Mouse (Mus musculus): Measurements from ENCODE around the gene Ngrn.

The Ngrn gene
- long read RNA-seq, experiment 1, transcript Ngrn-201 (3 exons, 1,317 nt), result major isoform, 21 of 42 reads
- long read RNA-seq, experiment 1, transcript Ngrn-202 (2 exons, 1,709 nt), result major isoform, 21 of 42 reads
- long read RNA-seq, experiment 1, partial matches to known transcripts, result 0 of 42 reads
- long read RNA-seq, experiment 1, other reads (novel, unspliced or antisense), result 0 of 42 reads
- long read RNA-seq, experiment 2, transcript Ngrn-201 (3 exons, 1,317 nt), result minor isoform, 24 of 55 reads
- long read RNA-seq, experiment 2, transcript Ngrn-202 (2 exons, 1,709 nt), result major isoform, 30 of 55 reads
- long read RNA-seq, experiment 2, partial matches to known transcripts, result 0 of 55 reads
- long read RNA-seq, experiment 2, other reads (novel, unspliced or antisense), result 1 of 55 reads

DNA sequence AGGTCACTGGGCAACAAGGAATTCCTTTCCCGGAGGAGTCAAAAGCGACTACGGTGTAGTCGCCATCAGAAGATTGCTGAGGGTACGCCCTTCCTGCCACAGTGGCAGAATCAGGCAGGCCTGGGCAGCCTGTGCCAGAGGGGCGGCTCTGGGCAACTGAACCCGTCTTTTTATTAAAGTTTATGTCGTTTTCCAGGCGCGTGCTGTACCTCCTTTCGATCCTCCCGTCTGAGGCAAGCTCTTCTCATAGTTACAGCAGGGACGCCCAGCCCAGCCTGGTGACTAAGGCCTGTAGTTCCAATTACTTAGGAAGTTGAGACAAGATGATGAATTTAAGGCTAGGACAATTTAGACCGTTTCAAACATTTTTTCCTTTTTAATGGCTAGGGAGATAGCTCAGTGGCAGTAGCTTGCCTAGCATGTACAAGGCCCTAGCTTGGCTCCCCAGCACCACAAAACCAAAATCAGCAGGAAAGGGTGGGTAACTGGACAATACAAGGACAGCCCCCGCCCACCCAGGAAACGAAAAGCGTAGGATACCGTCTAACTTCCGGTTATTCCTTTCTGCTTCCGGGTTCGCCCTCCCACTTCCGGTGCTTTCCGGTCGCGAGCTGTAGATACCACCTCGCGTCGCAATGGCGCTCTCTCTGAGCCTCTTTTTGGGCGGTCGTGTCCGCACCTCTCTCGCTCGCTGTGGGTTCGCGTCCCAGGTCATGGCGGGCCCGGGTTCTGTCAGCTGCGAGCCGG is at the start of gene Ngrn:
Gene Ngrn, plus strand, starts transcription at position 591 of the 747 bp plus-strand sequence.
- intact Hi-C loops (cut with DNase I), result no loop called here

DNA sequence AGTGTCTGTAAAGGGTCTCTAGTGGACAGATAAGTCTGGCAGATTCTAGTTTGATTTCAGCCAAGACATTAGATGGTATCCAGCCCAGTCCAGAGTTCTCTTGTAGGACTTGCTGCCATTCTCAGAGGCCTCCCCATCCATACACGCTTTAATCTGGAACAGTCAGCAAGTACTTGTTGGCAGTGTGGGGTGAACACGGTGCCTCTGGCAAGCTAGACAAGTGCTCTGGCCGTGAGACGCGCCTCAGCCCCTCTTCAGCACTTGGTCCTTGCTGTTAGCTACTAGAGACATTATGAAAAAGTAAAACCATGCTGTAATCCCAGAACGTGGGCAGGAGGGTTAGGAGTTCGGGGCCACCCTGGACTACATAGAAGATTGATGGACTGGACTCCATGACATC is 47.4 kb upstream of the Ngrn start:
- intact Hi-C loops (cut with DNase I), result no loop called here

DNA sequence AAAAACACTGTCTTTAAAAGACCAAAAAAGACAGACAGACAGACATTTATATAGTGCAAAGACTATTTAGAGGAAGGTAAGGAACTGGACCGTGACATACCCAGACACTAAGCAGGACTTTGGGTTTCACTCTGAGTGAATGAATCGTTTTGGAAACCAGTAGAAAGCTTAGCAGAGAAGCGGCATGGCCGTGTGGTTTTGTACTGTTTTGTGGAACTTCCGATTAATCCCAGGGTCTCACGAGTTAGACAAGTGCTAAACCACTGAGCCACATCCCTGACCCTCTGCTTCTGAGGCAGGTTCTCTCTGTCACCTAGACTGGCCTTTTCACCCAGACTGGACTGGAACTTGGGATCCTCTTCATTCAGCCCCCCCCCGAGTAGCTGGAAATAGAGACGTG is 46.6 kb upstream of the Ngrn start:
- intact Hi-C loops (cut with DNase I), result no loop called here

DNA sequence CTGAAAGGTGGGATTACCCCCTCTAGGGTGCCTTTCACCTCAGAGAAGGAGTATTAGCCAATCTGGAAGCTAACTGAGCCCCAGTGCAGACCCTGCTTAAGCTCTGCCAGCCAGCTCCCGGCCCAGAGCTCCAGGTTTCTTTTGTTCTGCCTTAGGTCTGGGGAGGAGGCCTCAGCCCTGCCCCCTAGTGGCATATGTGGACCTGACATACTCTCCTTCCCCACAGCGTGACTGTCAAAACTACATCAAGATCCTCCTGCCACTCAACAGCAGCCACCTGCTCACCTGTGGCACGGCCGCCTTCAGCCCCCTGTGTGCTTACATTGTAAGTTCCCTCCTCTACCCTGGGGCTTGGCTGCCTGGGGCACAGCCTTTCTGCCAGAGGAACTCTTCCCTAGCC is 45.6 kb upstream of the Ngrn start:
- intact Hi-C loops (cut with DNase I), result loop anchor here (5.0 kb wide), 1 partner anchor 58 kb away; no protein-coding TSS in a partner anchor

DNA sequence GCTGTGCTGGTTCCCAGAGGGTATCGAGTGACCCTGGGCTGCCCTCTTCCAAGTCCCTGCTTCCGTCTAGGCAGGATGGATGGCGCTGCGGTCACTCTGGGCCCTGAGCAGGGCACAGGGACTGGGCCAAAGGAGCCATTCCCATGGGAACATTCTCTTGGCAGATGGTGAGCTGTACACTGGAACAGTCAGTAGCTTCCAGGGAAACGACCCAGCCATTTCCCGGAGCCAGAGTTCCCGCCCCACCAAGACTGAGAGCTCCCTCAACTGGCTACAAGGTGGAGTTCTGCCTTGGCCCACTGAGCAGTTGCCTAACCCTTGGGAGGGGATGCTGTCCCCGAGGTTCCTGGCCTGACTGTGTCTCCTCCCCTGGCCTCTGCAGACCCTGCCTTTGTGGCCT is 44.4 kb upstream of the Ngrn start:
- intact Hi-C loops (cut with DNase I), result loop anchor here (5.0 kb wide), 1 partner anchor 59 kb away; no protein-coding TSS in a partner anchor

DNA sequence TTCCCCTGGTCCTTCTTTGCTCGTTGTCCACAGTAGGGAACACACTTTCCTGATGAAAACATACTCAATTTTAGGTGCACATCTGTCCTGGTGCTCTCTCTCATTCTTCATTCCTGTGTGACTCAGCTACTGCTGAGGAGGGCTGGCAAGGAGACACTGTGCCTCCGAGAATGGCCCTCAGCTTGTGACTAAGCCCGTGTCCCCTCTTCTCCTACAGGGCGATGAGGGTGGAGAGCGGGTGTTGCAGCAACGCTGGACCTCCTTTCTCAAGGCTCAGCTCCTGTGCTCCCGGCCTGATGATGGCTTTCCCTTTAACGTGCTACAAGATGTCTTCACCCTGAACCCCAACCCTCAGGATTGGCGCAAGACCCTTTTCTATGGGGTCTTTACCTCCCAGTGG is 42.3 kb upstream of the Ngrn start:
- intact Hi-C loops (cut with DNase I), result loop anchor here (5.0 kb wide), 1 partner anchor 61 kb away; no protein-coding TSS in a partner anchor

DNA sequence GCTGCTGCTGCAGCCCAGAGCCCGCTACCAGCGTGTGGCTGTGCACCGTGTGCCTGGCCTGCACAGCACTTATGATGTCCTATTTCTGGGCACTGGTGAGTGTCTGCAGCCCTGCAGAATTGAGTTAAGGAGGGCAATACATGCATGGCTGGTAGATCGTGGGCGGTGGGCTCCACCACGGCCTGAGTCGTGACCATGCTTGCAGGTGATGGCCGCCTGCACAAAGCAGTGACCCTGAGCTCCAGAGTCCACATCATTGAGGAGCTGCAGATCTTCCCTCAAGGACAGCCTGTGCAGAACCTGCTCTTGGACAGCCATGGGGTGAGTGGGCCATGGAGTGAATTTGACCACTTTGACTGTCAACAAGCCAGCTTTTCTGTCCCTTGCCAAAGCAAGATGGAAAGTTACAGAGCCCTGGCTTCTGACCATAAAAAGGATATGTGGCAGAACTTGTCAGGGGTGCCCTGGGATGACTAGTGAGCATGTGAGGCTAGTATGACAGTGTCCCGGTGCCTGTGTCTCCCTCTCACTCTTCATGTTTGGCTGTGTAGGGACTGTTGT is 40.7 kb upstream of the Ngrn start:
- intact Hi-C loops (cut with DNase I), result no loop called here

DNA sequence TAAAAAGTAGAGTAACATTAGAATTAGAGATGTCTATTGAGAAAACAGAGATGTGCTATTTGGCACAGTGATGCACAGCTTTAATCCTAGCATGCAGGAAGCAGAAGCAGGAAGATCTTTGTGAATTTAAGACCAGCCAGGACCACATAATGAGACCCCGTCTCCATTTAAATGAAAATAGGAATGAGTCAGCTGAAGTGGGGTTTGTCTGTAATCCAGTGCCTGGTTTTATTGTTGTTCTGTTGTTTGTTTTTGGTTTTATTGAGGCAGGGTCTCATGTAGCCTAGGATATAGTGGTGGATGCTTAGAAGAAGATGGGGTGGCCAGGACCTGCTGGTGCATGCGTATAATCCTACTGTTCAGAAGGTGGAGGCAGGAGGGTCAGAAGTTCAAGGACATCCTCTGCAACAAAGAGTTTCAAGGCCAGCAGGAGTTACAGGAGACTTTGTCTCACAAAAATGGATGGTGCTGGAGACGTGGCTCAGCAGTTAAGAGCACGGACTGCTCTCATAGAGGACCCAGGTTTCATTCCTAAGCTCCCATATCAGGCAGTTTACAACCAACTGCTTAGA is 39.8 kb upstream of the Ngrn start:
- intact Hi-C loops (cut with DNase I), result no loop called here

DNA sequence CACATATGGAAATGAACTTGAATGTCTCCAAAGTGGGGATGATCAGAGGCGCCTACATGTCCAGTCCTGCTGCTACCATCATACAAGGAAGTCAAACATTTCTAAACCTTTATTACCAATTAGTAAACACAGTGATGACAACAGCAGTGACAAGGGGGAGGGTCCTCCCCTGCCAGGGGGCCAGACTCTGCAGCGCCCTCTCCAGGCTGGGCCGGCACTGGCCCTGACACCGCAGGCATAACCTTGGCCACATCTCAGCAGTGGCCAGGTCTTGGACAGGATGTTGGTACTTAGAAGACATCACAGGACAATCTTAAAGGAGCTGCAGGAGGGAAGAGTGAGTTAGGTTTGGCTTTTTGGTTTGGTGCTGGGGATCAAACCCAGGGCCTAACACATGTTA is 34.0 kb upstream of the Ngrn start:
- intact Hi-C loops (cut with DNase I), result no loop called here

DNA sequence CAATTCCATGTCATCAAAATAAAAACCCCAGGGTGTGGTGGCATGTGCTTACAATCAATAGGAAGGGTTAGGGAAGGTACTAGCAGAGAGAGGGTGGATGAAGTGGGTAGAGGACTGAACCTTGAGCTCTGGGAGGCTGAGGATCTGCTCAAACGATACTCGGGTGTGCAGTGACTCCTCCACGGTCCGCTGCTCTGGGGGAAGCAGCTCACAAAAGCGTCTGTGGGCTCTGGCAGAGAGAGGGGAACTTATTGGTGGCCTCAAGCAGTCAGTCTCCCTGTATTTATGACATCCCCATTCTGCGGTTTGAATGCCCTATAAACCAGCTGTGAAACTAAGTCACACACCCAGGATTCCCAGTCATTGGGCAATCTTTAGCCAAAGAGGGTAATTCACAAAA is 30.8 kb upstream of the Ngrn start:
- intact Hi-C loops (cut with DNase I), result no loop called here

DNA sequence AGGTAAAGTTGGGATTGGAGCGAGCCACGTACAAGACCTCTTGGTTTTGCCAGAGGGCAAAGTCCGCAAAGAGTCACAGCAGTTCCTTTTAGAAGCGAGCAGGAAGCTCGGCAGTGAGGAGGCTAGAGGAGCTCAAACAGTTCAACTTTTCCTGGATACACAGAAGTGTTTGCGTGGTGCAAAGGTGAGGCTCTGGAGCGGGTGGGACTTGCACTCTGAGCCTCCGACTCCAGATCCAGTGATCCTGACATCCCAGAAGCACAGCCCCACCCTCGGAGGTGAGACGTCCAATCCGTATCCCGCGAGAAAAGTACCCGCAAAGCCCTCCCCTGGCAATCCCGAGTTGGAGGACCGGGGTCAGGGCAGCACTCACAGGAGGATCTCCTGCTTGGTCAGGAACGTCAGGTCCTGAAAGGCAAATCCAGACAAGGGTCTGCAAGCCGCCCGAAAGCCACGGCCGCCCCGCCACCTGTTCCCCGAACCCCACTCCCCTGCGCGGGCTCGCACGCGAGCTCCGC is 29.0 kb upstream of the Ngrn start:
- intact Hi-C loops (cut with DNase I), result no loop called here

DNA sequence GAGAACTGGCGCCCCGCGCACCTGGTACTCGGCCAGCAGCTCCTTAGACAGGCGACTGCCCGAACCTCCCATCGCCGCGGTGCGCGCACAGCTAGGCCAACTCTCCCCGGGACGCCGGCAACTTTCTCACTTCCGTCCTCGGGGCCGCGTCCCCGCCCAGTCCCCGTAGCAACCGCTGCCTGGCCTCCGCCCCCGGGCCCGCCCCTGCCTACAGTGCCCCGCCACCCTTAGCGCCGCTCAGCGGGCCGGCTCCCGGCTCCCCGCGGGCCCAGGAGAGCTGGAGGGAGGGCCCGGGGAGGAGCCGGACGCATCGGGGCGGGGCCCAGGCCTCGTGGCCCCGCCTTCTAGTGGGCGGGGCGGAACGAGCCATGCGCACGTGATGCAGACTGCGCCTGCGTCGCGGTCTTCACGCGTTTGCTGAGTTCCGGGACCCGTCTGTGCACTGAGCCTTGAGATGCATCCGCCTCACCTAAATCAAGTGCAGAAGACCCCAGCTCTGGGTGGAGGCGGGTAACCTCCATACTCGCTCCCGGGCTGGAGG is 28.5 kb upstream of the Ngrn start, which contains the start of the genes Cib1 and Gdpgp1:
Gene Cib1, minus strand, starts transcription at position 325 of the 541 bp plus-strand sequence.
Gene Gdpgp1, plus strand, starts transcription at position 377 of the 541 bp plus-strand sequence.
- intact Hi-C loops (cut with DNase I), result no loop called here

DNA sequence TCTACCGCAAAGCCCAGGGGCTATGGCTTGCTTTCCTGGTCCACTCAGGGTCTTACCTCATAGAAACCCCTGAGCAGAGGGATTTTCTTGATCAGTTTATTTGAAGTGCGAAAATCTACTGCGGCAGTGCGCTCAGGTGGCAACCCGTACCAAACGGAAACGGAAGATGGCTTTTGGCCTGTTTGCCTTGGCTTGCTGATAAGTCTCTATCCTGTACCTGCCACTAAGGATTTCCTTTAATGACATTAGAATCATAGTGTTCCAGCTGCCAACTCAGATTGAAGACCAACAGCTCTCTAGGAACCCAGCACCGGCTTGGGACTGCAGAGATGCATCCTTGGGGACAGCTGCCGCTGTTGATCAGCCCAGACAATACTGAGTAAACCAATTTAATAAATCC is 27.2 kb upstream of the Ngrn start:
- intact Hi-C loops (cut with DNase I), result no loop called here

DNA sequence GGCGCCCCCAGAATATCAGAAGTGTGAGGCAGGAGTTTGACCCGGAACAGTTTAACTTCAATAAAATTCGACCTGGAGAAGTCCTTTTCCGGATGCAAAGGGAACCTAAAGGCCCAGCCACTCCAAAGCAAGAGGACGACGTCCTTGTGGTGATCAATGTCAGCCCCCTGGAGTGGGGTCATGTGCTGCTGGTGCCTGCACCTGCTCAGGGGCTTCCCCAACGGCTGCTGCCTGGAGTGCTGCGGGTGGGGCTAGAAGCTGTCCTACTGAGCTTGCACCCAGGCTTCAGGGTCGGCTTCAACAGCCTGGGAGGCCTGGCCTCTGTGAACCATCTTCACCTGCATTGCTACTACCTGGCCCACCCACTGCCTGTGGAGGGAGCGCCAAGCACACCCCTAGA is 22.5 kb upstream of the Ngrn start:
- intact Hi-C loops (cut with DNase I), result no loop called here

DNA sequence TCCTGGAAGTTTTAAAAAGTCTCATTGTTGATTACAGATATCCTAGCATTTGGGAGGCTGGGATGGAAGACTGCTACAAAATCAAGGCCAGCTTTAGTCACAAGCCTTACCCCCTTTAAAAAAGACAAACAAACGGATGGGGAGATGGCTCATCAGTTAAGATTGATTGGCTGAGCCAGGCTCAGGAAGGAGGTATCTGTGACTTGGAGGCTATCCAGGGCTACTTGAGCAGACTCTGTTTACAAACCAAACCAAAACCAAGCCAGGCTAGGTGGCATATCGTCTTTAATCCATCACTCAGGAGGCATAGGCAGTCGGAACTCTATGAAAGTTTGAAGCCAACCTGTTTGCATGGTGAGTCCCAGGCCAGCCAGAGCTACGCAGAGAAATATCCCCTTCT is 19.4 kb upstream of the Ngrn start:
- intact Hi-C loops (cut with DNase I), result no loop called here

DNA sequence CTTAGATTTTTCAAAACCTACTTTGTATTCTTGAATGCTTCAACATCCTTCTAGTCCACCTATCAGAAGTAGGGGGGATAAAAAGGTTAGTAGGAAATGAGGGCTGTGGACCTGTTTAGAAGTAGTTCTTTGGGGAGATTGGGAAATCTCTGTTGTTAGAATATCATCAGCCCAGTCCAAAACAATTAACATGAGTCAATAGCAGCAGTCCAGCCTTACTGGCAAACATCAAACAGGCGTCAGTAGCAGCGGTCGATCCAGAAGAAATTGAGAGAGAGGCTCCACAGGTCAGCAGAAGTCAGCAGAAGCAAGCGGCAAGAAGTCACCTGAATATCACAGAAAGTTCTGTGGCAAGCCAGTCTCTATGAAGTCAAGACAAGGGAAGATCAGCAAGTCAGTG is 16.2 kb upstream of the Ngrn start:
- intact Hi-C loops (cut with DNase I), result no loop called here

DNA sequence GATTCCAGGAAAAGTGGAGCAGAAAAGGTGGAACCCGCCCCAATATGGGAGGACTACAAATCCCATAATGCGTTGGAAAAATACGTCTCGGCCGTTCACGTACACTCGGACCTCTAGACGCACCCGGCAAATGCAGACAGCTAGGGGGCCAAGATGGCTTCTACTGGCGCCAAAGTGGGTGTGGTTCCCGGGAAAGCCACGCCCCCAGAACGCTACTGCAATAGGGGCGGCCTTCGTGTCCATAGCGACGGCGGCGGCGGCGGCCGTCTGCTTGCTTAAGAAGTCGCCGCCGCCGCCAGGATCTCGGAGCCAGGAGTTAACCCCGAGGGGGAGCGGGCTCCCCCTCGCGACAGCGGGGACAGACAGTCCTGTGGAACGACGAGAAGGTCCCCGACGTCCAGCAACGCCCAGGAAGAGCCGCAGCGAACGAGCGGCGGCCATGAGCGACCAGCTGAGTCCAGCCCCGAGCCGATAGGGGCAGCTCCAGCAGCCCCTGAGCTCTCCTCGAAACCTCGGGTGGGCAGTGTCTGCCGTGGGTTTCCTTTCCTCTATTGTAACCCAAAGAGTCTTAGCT is 14.8 kb upstream of the Ngrn start, which contains the start of gene Ttll13:
Gene Ttll13, plus strand, starts transcription at position 229 of the 574 bp plus-strand sequence.
- intact Hi-C loops (cut with DNase I), result no loop called here

DNA sequence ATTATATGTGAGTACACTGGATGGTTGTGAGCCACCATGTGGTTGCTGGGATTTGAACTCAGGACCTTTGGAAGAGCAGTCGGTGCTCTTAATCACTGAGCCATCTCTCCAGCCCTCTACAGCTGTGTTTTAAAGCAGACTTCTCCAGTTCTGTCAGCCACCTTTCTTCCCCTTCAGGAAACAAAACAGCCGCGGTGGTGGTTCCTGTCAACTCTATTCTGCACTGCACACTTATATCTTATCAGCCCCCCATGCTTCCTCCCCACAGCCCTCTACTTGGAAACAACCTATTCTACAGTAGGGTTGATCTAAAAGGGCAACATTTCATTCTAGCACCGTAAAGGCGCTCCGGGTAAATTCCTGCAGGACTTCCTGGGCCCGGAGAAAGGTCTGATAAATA is 14.2 kb upstream of the Ngrn start:
- intact Hi-C loops (cut with DNase I), result no loop called here

DNA sequence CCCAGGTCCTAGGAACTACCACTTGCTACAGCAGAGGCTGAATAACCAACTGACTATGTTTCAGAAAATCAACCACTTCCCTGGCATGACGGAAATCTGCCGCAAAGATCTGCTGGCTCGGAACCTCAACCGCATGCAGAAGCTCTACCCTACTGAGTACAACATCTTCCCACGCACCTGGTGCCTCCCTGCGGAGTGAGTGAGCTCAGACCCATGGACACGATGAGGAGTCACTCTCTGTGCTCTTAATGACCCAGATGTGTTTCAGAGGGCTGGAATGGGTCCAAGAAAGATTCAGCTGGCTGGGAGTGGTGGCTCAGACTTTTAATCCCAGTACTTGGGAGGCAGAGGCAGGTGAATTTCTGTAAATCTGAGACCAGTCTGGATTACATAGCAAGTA is 8.6 kb upstream of the Ngrn start:
- intact Hi-C loops (cut with DNase I), result no loop called here

DNA sequence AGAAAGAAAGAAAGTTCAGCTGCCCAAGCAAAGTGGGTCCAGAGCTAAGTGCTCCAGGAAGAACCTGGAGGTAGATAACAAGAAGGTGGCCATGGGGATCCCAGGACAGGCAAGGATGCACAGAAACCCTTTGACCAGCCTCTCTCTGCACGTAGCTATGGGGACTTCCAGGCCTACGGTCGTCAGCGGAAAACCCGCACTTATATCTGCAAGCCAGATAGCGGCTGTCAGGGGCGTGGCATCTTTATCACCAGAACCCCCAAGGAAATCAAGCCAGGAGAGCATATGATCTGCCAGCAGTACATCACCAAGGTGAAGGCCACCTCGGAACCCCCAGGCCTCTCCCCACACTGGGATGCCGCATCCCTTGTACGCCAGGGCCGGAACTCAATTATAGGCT is 8.1 kb upstream of the Ngrn start:
- intact Hi-C loops (cut with DNase I), result no loop called here

DNA sequence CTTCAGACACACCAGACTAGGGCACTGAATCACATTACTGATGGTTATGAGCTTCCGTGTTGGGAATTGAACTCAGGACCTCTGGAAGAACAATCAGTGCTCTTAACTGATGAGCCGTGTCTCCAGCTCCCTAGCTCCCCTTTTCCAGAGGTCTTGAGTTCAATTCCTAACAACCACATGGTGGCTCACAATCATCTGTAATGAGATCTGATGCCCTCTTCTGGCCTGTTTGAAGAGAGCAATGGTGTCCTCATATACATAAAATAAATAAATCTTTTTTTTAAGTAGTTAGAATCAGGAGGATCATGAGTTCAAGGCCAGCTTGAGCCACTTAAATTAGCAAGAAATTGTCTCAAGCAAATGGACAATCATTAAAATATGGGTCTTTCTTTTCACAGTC is 5.0 kb upstream of the Ngrn start:
- intact Hi-C loops (cut with DNase I), result loop anchor here (5.0 kb wide), 1 partner anchor 114 kb away; no protein-coding TSS in a partner anchor
